Mouse (Mus musculus): ENCODE data around the gene Cfc1. TPM values are rescaled to one million over a fixed set of nuclear protein-coding genes. Genes with fewer than 3 reads are reported as not detected.

The Cfc1 gene
- polyA plus RNA-seq, 1 experiment from 2014 or later: not detected

DNA sequence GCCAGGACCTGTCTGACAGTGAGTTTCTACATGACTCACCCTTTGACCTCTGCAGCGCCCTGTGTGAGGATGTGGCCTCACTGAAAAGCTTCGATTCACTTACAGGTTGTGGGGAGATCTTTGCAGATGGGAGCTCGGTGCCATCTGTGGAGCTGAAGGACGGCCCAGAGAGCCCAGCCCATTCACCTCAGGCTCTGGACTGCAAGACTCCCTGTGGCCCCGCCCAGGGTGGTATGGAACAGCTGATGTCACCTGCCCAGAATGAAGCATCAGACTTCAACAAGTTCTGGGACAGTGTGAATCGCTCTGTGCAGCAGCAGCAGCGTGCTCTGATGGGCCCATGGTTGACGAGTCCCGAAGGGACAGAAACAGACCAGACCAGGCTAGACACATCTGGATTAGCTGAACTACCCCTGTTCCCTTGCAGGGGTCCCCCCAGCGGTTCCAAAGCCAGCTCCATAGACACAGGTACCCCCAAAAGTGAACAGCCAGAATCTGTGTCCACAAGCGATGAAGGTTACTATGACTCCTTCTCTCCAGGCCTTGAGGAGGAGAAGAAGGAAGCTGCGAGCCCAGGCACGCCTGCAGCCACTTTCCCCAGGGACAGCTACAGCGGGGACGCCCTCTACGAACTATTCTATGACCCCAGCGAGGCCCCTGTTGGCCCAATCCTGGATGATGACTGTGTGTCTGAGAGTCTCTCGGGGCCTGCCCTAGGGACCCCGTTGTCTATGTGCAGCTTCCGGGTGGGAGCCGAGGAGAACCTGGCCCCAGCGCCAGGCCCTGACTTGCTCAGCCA is 52.0 kb downstream of the Cfc1 start:
- Histone ChIP-seq H3K4me1 (no peaks in the 10 kb centered on the region), H3K9ac (no peak overlapping the region), H3K4me2 (no peak overlapping the region), H3K27me3 (replicated peaks) (no peaks in the 10 kb centered on the region), H3K27ac (no peak overlapping the region), H3K4me3 (no peak overlapping the region), H3K36me3 (no peaks in the 10 kb centered on the region), H3K9me3 (replicated peaks) (no peaks in the 10 kb centered on the region)
- 68% methylated on average over 22 of the region's 22 CpGs for WGBS (ENCODE audit: insufficient replicate concordance)
- ATAC-seq: no peak

Other genes starting within 250 kb of the Cfc1 start
- 34.3 and 35.1 TPM in 2 replicates for gene Ccdc115, start 96.0 kb upstream of the Cfc1 start, polyA plus RNA-seq (2016; fragmentation: Nextera tagmentation; extraction: Ambion mirVana)
- 96.4 and 100 TPM in 2 replicates for gene Imp4, start 95.8 kb upstream of the Cfc1 start, polyA plus RNA-seq (2016; fragmentation: Nextera tagmentation; extraction: Ambion mirVana)
- 18.6 and 19.1 TPM in 2 replicates for gene Ptpn18, start 75.9 kb upstream of the Cfc1 start, polyA plus RNA-seq (2016; fragmentation: Nextera tagmentation; extraction: Ambion mirVana)
- not detected in 2 replicates for gene Prss39, start 37.2 kb upstream of the Cfc1 start, polyA plus RNA-seq (2016; fragmentation: Nextera tagmentation; extraction: Ambion mirVana)
- not detected in 2 replicates for gene Prss40, start 25.3 kb downstream of the Cfc1 start, polyA plus RNA-seq (2016; fragmentation: Nextera tagmentation; extraction: Ambion mirVana)
- gene Amer3, start 44.0 kb downstream of the Cfc1 start, polyA plus RNA-seq (2016; fragmentation: Nextera tagmentation; extraction: Ambion mirVana): not detected in 2 replicates